9 mouse cellular contexts compared by ENCODE assay signal in the genomic region with DNA sequence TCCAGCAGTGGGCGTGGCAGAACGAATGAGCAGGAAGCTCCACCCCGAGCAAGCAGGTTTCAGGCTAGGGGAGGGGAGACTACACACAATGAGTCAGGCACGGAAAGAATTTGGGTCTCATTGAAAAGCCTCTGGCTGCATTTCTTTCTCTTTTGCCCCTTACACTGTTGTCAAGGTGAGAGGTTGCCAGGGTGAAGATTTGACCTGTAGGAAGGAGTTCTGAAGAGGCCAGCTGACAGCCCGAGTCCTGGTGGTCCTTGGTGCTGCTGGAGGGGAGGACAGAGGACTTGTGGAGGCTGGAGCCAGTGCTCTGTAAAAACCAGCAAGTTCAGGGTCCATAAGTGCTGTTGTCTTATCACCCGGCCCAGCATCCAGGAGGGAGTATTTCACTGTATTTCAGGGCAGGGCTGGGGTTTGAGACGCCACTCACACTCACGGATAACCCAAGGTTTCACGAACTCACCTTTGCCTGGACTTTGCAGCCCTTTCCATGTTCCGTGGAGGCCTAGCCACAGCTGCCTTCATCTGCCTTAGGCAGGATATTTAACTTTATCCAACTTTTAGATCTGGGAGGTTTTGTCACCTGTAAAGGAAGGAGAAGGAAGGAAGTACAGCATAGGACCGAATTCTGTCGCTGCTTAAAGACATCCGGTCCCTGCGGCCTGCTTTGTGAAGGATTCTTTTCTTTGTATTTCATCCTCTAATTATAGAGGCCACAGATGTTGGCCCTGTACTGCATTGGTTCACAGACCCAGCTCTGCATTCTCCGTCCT. TPM values are rescaled to one million over a fixed set of nuclear protein-coding genes. Genes with fewer than 3 reads are reported as not detected.
DNase-seq lines count a peak whose midpoint lies in the region; ATAC-seq and TF ChIP-seq lines count a peak whose summit lies in the region.
"Had no signal": no experiment of that assay in that cellular context is flagged by ENCODE, and none has a peak within 500 bp of the region (broad histone marks: within the 10 kb centered on the region; RNA-seq: fewer than 3 reads in every experiment).

No protein-coding gene starts in this region.

- peak overlapping the region; percentile 50 for H3K4me2 ChIP-seq in heart, embryonic 12.5 days
- no peak overlapping the region for H3K4me2 ChIP-seq in neural tube, embryonic 13.5 days
- H3K4me2 ChIP-seq in neural tube, embryonic 15.5 days: no peak overlapping the region
- H3K4me2 ChIP-seq in hindbrain, embryonic 11.5 days (replicated peaks; ENCODE audit: low read depth, low read length): no peak overlapping the region

- H3K9me3 ChIP-seq in heart, embryonic 12.5 days (replicated peaks): no peaks in the 10 kb centered on the region
- H3K9me3 ChIP-seq in neural tube, embryonic 13.5 days: no peaks in the 10 kb centered on the region
- H3K9me3 ChIP-seq in neural tube, embryonic 15.5 days (replicated peaks): no peaks in the 10 kb centered on the region
- no peaks in the 10 kb centered on the region for H3K9me3 ChIP-seq in hindbrain, embryonic 11.5 days (ENCODE audit: control insufficient read depth, low read length)

- no peak; the same call in 1 of the 2 replicates for ATAC-seq in heart, embryonic 12.5 days (ENCODE audit: insufficient number of reproducible peaks, low FRiP score)
- peak; percentile 27; the same call in 1 of the 2 replicates for ATAC-seq in neural tube, embryonic 13.5 days (ENCODE audit: low read depth)
- ATAC-seq in neural tube, embryonic 15.5 days (ENCODE audit: low FRiP score): no peak
- peak; percentile 45; the same call in 1 of the 2 replicates for ATAC-seq in hindbrain, embryonic 11.5 days (ENCODE audit: low FRiP score)

- no peak for DNase-seq in heart, adult 8-10 months (ENCODE audit: low spot score)
- peak; percentile 56 for DNase-seq in hindbrain, embryonic 11.5 days (ENCODE audit: low spot score)
- peak; percentile 22 for DNase-seq in yolk sac, embryonic 10.5 days (ENCODE audit: low spot score)
- no peak for DNase-seq in layer of hippocampus, adult 2 months (ENCODE audit: low spot score in 2 of 2)
- no peak for DNase-seq in urinary bladder, postnatal 25 days (ENCODE audit: low spot score)
- DNase-seq: cerebellum, adult 18-20 months had no signal

- no peaks in the 10 kb centered on the region for H3K36me3 ChIP-seq in heart, embryonic 12.5 days
- H3K36me3 ChIP-seq in neural tube, embryonic 13.5 days: no peaks in the 10 kb centered on the region
- no peaks in the 10 kb centered on the region for H3K36me3 ChIP-seq in neural tube, embryonic 15.5 days
- no peaks in the 10 kb centered on the region for H3K36me3 ChIP-seq in hindbrain, embryonic 11.5 days (ENCODE audit: control insufficient read depth, insufficient read depth, low read length)

- peak overlapping the region; percentile 98 for H3K27ac ChIP-seq in heart, embryonic 12.5 days (ENCODE audit: poor library complexity, severe bottlenecking)
- H3K27ac ChIP-seq in neural tube, embryonic 13.5 days (replicated peaks): peak overlapping the region; percentile 49
- H3K27ac ChIP-seq in neural tube, embryonic 15.5 days (replicated peaks): no peak overlapping the region
- H3K27ac ChIP-seq in hindbrain, embryonic 11.5 days (ENCODE audit: low read depth, low read length): 0 out of 2 replicates have a peak overlapping the region, but pooled peaks have one; percentile 45
- H3K27ac ChIP-seq in layer of hippocampus, adult 2 months: no peak overlapping the region

- peaks cover 53% of the 10 kb centered on the region for H3K4me1 ChIP-seq in heart, embryonic 12.5 days (replicated peaks)
- H3K4me1 ChIP-seq in neural tube, embryonic 13.5 days (replicated peaks): peaks cover 53% of the 10 kb centered on the region
- peaks cover 35% of the 10 kb centered on the region for H3K4me1 ChIP-seq in neural tube, embryonic 15.5 days
- H3K4me1 ChIP-seq in hindbrain, embryonic 11.5 days (replicated peaks; ENCODE audit: control insufficient read depth, insufficient read depth, low read length): peaks cover 5% of the 10 kb centered on the region

- H3K4me3 ChIP-seq in heart, embryonic 12.5 days: 0 out of 2 replicates have a peak overlapping the region, but pooled peaks have one; percentile 4
- no peak overlapping the region for H3K4me3 ChIP-seq in neural tube, embryonic 13.5 days
- H3K4me3 ChIP-seq in neural tube, embryonic 15.5 days (replicated peaks): no peak overlapping the region
- no peak overlapping the region for H3K4me3 ChIP-seq in hindbrain, embryonic 11.5 days (ENCODE audit: low read depth, low read length)
- no peak overlapping the region for H3K4me3 ChIP-seq in layer of hippocampus, adult 2 months

- WGBS in heart, embryonic 12.5 days: 32% methylated on average over 15 of the region's 15 CpGs
- WGBS in neural tube, embryonic 13.5 days: 32% methylated on average over 15 of the region's 15 CpGs
- 42% methylated on average over 15 of the region's 15 CpGs for WGBS in neural tube, embryonic 15.5 days
- WGBS in hindbrain, embryonic 11.5 days: 25% methylated on average over 13 of the region's 15 CpGs

- H3K27me3 ChIP-seq in heart, embryonic 12.5 days (replicated peaks): no peaks in the 10 kb centered on the region
- H3K27me3 ChIP-seq in neural tube, embryonic 13.5 days: no peaks in the 10 kb centered on the region
- no peaks in the 10 kb centered on the region for H3K27me3 ChIP-seq in neural tube, embryonic 15.5 days (replicated peaks)
- no peaks in the 10 kb centered on the region for H3K27me3 ChIP-seq in hindbrain, embryonic 11.5 days (ENCODE audit: control insufficient read depth, insufficient read depth, low read length)

- H3K9ac ChIP-seq in heart, embryonic 12.5 days: peak overlapping the region; percentile 61
- H3K9ac ChIP-seq in neural tube, embryonic 13.5 days: no peak overlapping the region
- H3K9ac ChIP-seq in neural tube, embryonic 15.5 days (replicated peaks): no peak overlapping the region
- H3K9ac ChIP-seq in hindbrain, embryonic 11.5 days (ENCODE audit: low read depth, low read length): no peak overlapping the region

- TF ChIP-seq CTCF in layer of hippocampus, adult 2 months (conservative IDR thresholded peaks at IDR 0.05): no peak

RNA-seq across cellular contexts. Expression of a gene that starts 32.2 kb away (rescaled TPM):
- 25.8 and 28.1 TPM in 2 replicates for polyA plus RNA-seq in heart, embryonic 12.5 days (2016; fragmentation: Nextera tagmentation; extraction: Ambion mirVana)
- 10 to 100 TPM in 2 of 4 experiments, 1 to 10 TPM in 2; 7.2 to 13.4 (median 9.7) TPM for total RNA-seq in heart, adult 8-10 months (2022)
- 23.3 and 24.6 TPM in 2 replicates for polyA plus RNA-seq in neural tube, embryonic 13.5 days (2015; fragmentation: Nextera tagmentation; extraction: Ambion mirVana)
- 14.2 and 14.4 TPM in 2 replicates for polyA plus RNA-seq in neural tube, embryonic 15.5 days (2015; fragmentation: Nextera tagmentation; extraction: Ambion mirVana)
- polyA plus RNA-seq in hindbrain, embryonic 11.5 days (2014; fragmentation: Nextera tagmentation; extraction: Ambion mirVana): 18.0 and 21.7 TPM in 2 replicates
- 10 to 100 TPM; 21.9 to 24.8 TPM for total RNA-seq in layer of hippocampus, adult 2 months (2021)

Comparison
In these comparisons a context has a peak if more than half of its experiments do, and no peak if none do; other contexts are left out.
1. ATAC-seq: peak in neural tube, embryonic 13.5 days (single experiment) and hindbrain, embryonic 11.5 days (single experiment); none in heart, embryonic 12.5 days (single experiment) and neural tube, embryonic 15.5 days (single experiment).
2. H3K27ac ChIP-seq: peak in heart, embryonic 12.5 days (single experiment), neural tube, embryonic 13.5 days (single experiment) and hindbrain, embryonic 11.5 days (single experiment); none in neural tube, embryonic 15.5 days (single experiment) and layer of hippocampus, adult 2 months (single experiment).
3. DNase-seq: peak in hindbrain, embryonic 11.5 days (single experiment) and yolk sac, embryonic 10.5 days (single experiment); none in heart, adult 8-10 months (single experiment), layer of hippocampus, adult 2 months (0 of 2) and urinary bladder, postnatal 25 days (single experiment).